Mouse (Mus musculus): ENCODE data around the gene Pias1. TPM values are rescaled to one million over a fixed set of nuclear protein-coding genes. Genes with fewer than 3 reads are reported as not detected.

Gene Pias1
- polyA plus RNA-seq, 1 experiment from 2014 or later: 46.4 TPM

DNA sequence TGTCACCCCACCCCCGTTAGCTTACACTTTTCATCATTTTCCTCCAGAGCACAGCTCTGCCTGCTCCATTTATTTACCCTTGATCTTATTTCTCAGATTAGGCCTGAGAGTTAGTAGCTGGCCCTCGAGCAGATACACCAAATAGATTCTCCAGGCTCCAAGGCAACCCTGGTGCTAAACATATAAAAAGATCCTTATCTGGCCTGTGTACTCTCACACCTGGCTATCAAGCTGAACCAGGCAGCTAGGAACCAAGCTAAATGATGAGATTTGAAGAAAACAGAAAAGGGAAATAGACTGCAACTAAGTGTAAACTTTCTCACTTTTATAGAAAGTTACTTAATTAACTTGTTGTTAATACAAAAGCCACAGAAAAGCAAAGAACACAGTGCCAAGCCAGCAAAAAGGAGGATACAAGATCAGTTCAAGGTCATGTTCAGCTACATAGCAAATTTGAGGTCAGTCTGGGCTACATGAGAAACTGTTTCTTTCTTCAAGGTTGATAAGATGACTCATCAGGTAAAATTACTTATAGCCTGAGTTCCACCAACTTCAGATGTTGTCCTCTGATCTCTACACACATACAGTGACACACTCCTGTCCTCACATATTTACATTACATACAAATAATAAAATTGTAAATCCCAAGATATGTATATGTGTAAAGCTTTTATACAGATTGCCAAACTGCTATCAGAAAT, 52.9 kb downstream of the Pias1 start:
- WGBS: 28% methylated on average over 2 of the region's 2 CpGs
- Histone ChIP-seq H3K4me2 (replicated peaks) (no peak overlapping the region), H3K27ac (no peak overlapping the region), H3K9me3 (no peaks in the 10 kb centered on the region), H3K4me1 (replicated peaks) (0 out of 2 replicates have a peak, but pooled peaks cover 3% of the 10 kb centered on the region), H3K27me3 (replicated peaks) (no peaks in the 10 kb centered on the region), H3K36me3 (no peaks in the 10 kb centered on the region), H3K4me3 (replicated peaks) (no peak overlapping the region), H3K9ac (no peak overlapping the region)
- ATAC-seq: no peak

- 59% methylated on average over 4 of the region's 4 CpGs for WGBS
- H3K27me3 ChIP-seq (replicated peaks): no peaks in the 10 kb centered on the region
- no peak overlapping the region for H3K4me3 ChIP-seq (replicated peaks)
- no peaks in the 10 kb centered on the region for H3K36me3 ChIP-seq
- H3K27ac ChIP-seq: no peak overlapping the region
- no peak overlapping the region for H3K9ac ChIP-seq
- ATAC-seq: no peak
- no peaks in the 10 kb centered on the region for H3K4me1 ChIP-seq (replicated peaks)
- H3K4me2 ChIP-seq (replicated peaks): no peak overlapping the region
- H3K9me3 ChIP-seq: no peaks in the 10 kb centered on the region
Measured at GRCm38 (mm10) chr9:62932575-62933339, 55.0 kb downstream of the Pias1 start.

GRCm38 (mm10) chr9:62924886-62925610, 62.7 kb downstream of the Pias1 start:
- Histone ChIP-seq H3K9me3 (no peaks in the 10 kb centered on the region), H3K4me1 (replicated peaks) (no peaks in the 10 kb centered on the region), H3K9ac (no peak overlapping the region), H3K4me3 (replicated peaks) (no peak overlapping the region), H3K27ac (no peak overlapping the region), H3K4me2 (replicated peaks) (no peak overlapping the region), H3K36me3 (0 out of 2 replicates have a peak, but pooled peaks cover 2% of the 10 kb centered on the region), H3K27me3 (replicated peaks) (no peaks in the 10 kb centered on the region)
- WGBS: 80% methylated on average over 2 of the region's 2 CpGs
- no peak for ATAC-seq

GRCm38 (mm10) chr9:62920877-62921276, 66.8 kb downstream of the Pias1 start:
- Histone ChIP-seq H3K4me3 (replicated peaks) (no peak overlapping the region), H3K9ac (no peak overlapping the region), H3K27ac (no peak overlapping the region), H3K4me1 (replicated peaks) (no peaks in the 10 kb centered on the region), H3K27me3 (replicated peaks) (no peaks in the 10 kb centered on the region), H3K4me2 (replicated peaks) (no peak overlapping the region), H3K36me3 (peaks cover 8% of the 10 kb centered on the region; the same call in 1 of the 2 replicates), H3K9me3 (no peaks in the 10 kb centered on the region)
- ATAC-seq: no peak
- 59% methylated on average over 2 of the region's 2 CpGs for WGBS

- no peak overlapping the region for H3K27ac ChIP-seq
- no peak overlapping the region for H3K4me2 ChIP-seq (replicated peaks)
- H3K9ac ChIP-seq: no peak overlapping the region
- H3K4me3 ChIP-seq (replicated peaks): no peak overlapping the region
- ATAC-seq: no peak
- no peaks in the 10 kb centered on the region for H3K27me3 ChIP-seq (replicated peaks)
- peaks cover 8% of the 10 kb centered on the region; the same call in 1 of the 2 replicates for H3K36me3 ChIP-seq
- WGBS: 85% methylated on average over 1 of the region's 1 CpGs
- H3K4me1 ChIP-seq (replicated peaks): no peaks in the 10 kb centered on the region
- H3K9me3 ChIP-seq: no peaks in the 10 kb centered on the region
Measured at GRCm38 (mm10) chr9:62917059-62917458, 70.7 kb downstream of the Pias1 start.

DNA sequence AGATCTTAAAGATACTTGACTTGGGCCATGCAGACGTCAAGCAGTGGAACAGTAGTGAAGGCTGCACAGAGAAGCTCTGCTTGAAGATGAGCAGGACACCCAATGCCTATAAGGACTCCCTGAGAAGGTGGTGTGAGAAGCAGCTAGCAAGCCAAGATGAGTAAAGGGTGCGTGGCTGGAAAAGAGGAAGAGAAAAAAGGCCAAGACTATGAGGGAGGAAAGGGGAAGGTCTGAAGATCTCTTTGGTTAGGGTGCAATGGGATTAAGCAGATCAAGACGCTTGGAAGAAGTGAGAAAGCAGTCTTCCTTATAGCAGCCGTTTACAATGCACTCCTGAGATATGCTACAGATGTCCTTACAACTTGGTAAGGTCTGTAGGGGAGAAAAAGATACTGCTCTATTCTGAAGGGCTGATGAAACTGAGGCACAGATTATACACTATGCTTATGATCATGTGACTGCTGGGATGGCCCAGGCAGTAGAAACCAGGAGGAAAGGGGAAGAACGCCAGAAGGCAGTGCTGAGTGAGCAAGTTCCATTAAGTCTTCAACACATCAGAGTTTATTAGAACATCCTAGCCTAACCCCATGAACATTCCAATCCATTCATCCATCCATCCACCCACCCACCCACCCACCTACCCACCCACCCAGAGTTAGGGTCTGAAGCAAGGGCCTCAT, 74.2 kb downstream of the Pias1 start:
- no peak overlapping the region for H3K9ac ChIP-seq
- H3K9me3 ChIP-seq: no peaks in the 10 kb centered on the region
- peaks cover 8% of the 10 kb centered on the region; the same call in 1 of the 2 replicates for H3K36me3 ChIP-seq
- no peak overlapping the region for H3K4me3 ChIP-seq (replicated peaks)
- WGBS: 83% methylated on average over 5 of the region's 5 CpGs
- no peak for ATAC-seq
- no peaks in the 10 kb centered on the region for H3K4me1 ChIP-seq (replicated peaks)
- no peak overlapping the region for H3K4me2 ChIP-seq (replicated peaks)
- H3K27me3 ChIP-seq (replicated peaks): no peaks in the 10 kb centered on the region
- no peak overlapping the region for H3K27ac ChIP-seq

GRCm38 (mm10) chr9:62905039-62905438, 82.7 kb downstream of the Pias1 start:
- no peak overlapping the region for H3K27ac ChIP-seq
- WGBS: 93% methylated on average over 8 of the region's 8 CpGs
- ATAC-seq: no peak

GRCm38 (mm10) chr9:62903841-62904240, 83.9 kb downstream of the Pias1 start:
- WGBS: 97% methylated on average over 2 of the region's 2 CpGs
- no peak overlapping the region for H3K4me2 ChIP-seq (replicated peaks)
- H3K4me1 ChIP-seq (replicated peaks): no peaks in the 10 kb centered on the region
- H3K36me3 ChIP-seq: peaks cover 3% of the 10 kb centered on the region; the same call in 1 of the 2 replicates
- no peak for ATAC-seq
- no peak overlapping the region for H3K27ac ChIP-seq
- no peak overlapping the region for H3K4me3 ChIP-seq (replicated peaks)
- no peaks in the 10 kb centered on the region for H3K9me3 ChIP-seq
- H3K27me3 ChIP-seq (replicated peaks): no peaks in the 10 kb centered on the region
- no peak overlapping the region for H3K9ac ChIP-seq

More at GRCm38 (mm10) chr9:62905039-62905438, 82.7 kb downstream of the Pias1 start:
- Histone ChIP-seq H3K4me1 (replicated peaks) (no peaks in the 10 kb centered on the region), H3K9me3 (no peaks in the 10 kb centered on the region), H3K4me2 (replicated peaks) (no peak overlapping the region), H3K4me3 (replicated peaks) (no peak overlapping the region), H3K36me3 (peaks cover 3% of the 10 kb centered on the region; the same call in 1 of the 2 replicates), H3K9ac (no peak overlapping the region), H3K27me3 (replicated peaks) (no peaks in the 10 kb centered on the region)

DNA sequence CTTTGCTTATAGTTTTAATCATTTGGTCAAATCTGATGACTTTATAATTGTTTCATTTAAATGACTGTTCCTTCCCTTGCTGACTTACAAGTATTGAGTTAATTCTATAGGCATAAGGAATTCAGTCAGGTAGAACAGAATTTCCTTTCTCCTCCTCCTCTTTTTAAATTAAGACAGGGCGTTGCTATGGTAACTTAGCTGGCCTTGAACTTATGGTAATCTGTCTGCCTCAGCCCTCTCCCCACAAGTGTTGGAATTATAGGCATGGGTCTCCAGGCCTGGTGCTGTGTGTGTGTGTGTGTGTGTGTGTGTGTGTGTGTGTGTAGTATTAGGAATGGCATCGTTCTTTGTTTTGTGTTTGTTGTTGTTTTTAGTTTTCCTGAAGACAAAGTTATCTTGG, 86.0 kb downstream of the Pias1 start:
- Histone ChIP-seq H3K36me3 (peaks cover 3% of the 10 kb centered on the region; the same call in 1 of the 2 replicates), H3K4me3 (replicated peaks) (no peak overlapping the region), H3K27me3 (replicated peaks) (no peaks in the 10 kb centered on the region), H3K9me3 (no peaks in the 10 kb centered on the region), H3K4me1 (replicated peaks) (no peaks in the 10 kb centered on the region), H3K27ac (no peak overlapping the region), H3K4me2 (replicated peaks) (no peak overlapping the region), H3K9ac (no peak overlapping the region)
- 94% methylated on average over 2 of the region's 2 CpGs for WGBS
- no peak for ATAC-seq

DNA sequence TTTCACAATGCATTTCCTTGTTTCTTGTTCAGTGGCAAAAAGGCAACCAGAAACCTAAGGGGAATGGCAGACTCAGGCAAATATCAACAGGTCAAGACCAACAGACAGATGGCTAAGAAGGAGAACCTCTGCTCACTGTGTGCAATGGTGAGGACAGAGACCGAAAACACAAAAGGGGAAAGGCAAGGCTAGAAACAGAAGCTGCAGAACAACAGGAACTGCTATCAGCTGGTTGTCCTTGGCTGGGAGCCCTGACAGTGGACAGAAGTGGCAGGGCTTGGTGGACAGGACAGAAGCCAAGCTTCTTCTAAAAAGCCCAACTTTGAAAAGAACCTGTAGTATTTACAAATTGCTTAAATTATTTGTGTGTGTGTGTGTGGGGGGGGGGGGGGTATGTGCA, 93.2 kb downstream of the Pias1 start:
- no peaks in the 10 kb centered on the region for H3K4me1 ChIP-seq (replicated peaks)
- H3K4me2 ChIP-seq (replicated peaks): no peak overlapping the region
- no peak overlapping the region for H3K4me3 ChIP-seq (replicated peaks)
- H3K27me3 ChIP-seq (replicated peaks): no peaks in the 10 kb centered on the region
- H3K9me3 ChIP-seq: no peaks in the 10 kb centered on the region
- ATAC-seq: no peak
- peaks cover 10% of the 10 kb centered on the region for H3K36me3 ChIP-seq
- H3K27ac ChIP-seq: no peak overlapping the region
- 83% methylated on average over 1 of the region's 1 CpGs for WGBS
- H3K9ac ChIP-seq: no peak overlapping the region

DNA sequence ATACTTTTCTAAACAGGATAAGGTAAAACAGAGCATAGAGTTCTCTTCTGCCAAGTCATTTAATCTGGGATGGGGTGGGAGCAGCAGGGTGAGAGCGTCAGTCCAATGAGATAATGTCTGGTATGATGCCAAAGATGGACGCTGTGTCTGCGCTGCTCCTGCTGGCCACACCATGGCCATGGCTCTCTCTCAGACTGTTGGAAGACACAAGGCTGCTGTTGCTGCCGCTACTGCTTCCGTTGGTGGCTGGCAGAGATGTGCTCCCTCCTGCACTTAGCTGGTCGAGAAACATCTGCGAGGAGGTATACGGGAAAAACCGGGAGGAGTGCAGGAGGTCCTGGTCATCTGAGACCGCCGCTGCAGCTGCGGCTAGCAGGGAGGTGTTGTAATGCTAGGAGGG, 105.9 kb downstream of the Pias1 start:
- Histone ChIP-seq H3K36me3 (peaks cover 18% of the 10 kb centered on the region), H3K27me3 (replicated peaks) (no peaks in the 10 kb centered on the region), H3K4me1 (replicated peaks) (no peaks in the 10 kb centered on the region), H3K4me3 (replicated peaks) (no peak overlapping the region), H3K9ac (no peak overlapping the region), H3K9me3 (no peaks in the 10 kb centered on the region), H3K27ac (no peak overlapping the region), H3K4me2 (replicated peaks) (no peak overlapping the region)
- WGBS: 72% methylated on average over 12 of the region's 12 CpGs
- no peak for ATAC-seq

DNA sequence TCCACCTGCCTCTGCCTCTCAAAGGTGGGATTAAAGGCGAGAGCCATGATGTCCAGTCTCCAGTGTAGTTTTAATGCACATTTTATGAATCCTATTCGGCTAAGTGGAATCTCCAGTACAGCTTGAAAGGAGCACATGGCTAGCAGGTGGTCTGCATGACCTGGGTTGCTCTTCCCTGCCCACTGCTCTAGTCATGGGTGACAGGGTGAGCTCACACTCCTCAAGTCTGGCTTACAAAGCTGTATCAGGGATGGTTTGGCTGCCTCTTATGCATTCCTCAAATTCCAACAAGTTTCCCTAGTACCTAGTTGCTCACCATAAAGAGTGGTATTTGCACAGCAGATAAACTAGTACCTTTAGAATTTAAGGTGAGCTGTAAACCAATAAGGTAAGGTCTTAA, 109.9 kb downstream of the Pias1 start:
- Histone ChIP-seq H3K27ac (no peak overlapping the region), H3K4me2 (replicated peaks) (no peak overlapping the region), H3K36me3 (0 out of 2 replicates have a peak, but pooled peaks cover 11% of the 10 kb centered on the region), H3K9me3 (no peaks in the 10 kb centered on the region), H3K4me3 (replicated peaks) (no peak overlapping the region), H3K4me1 (replicated peaks) (no peaks in the 10 kb centered on the region), H3K9ac (no peak overlapping the region), H3K27me3 (replicated peaks) (no peaks in the 10 kb centered on the region)
- whole genome bisulfite sequencing: 75% methylated on average over 2 of the region's 2 CpGs
- ATAC-seq: no peak
